Mouse (Mus musculus) liver, adult 2 months (tissue): ENCODE data around the gene 4931414P19Rik.
"Not testable (repeated sequence)": the region's sequence is repeated elsewhere in the genome, so short reads cannot be mapped to it uniquely, and the experiment has no call there.

Source experiments
- CTCF ChIP-seq: fragments of 200-500 bp; IDR thresholded peaks from 2 replicates; pipeline ENCODE4 v1.5.1; 2011; ENCODE audit warnings: low read depth, low read length, control low read depth
- POLR2A ChIP-seq: fragments of 200-500 bp; IDR thresholded peaks from 2 replicates; pipeline ENCODE4 v1.6.1; 2011; ENCODE audit warnings: low read length, control low read depth; ENCODE audit not compliant: insufficient read depth; ENCODE audit errors: extremely low read depth

DNA sequence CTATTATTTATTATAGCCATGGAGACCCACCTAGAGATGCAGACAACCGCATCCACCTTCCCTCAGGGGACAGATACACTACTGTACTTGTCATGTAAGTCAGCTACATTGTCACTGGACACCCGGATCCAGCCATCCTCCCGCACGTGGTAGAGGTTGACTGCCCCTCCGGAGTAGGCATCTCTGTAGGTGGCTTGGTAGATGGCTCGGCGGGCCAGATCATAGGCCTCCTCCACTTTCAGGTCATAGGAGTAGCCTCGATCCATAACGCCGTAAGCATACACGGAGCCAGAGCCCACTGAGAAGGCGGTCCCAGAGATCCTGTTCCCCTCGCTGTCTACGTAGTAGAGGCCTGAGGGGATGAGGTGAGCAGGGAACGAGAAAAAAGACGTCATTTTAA lies 8.3 kb upstream of the 4931414P19Rik start:
- TF ChIP-seq CTCF, POLR2A: not testable (repeated sequence)
